Mouse (Mus musculus): ENCODE results near the gene Ost4. TPM values are rescaled to one million over a fixed set of nuclear protein-coding genes. Genes with fewer than 3 reads are reported as not detected.

The Ost4 gene
- total and polyA plus RNA-seq, 3 experiments: 220 to 478 (median 321) TPM

GRCm38 (mm10) chr5:30930121-30930520 lies 22.5 kb upstream of the Ost4 start:
- no peaks in the 10 kb centered on the region for H3K27me3 ChIP-seq (ENCODE audit: control insufficient read depth in 1 of 2, insufficient read depth in 2 of 2, low read length in 2 of 2)
- no peak overlapping the region for H3K4me3 ChIP-seq (ENCODE audit: control insufficient read depth in 1 of 2, insufficient read depth in 1 of 2, low read depth in 2 of 2, low read length in 2 of 2)
- DNase-seq (ENCODE audit: low read depth, low spot score): peak; percentile 69
- no peaks in the 10 kb centered on the region for H3K4me1 ChIP-seq (ENCODE audit: control insufficient read depth in 1 of 2, insufficient read depth in 2 of 2, low read length in 2 of 2)
- H3K27ac ChIP-seq (ENCODE audit: control insufficient read depth, low read depth, low read length): no peak overlapping the region
- no peak overlapping the region for H3K9ac ChIP-seq (ENCODE audit: control insufficient read depth, low read depth, low read length, poor library complexity, severe bottlenecking)
- no peaks in the 10 kb centered on the region for H3K36me3 ChIP-seq (ENCODE audit: control insufficient read depth in 1 of 2, insufficient read depth in 2 of 2, low read length in 2 of 2)
- TF ChIP-seq ZC3H11A (IDR thresholded peaks at IDR 0.05; ENCODE audit: low read depth, low read length) (peak; percentile 34; the same call in 1 of the 2 replicates), GABPA (IDR thresholded peaks at IDR 0.05; ENCODE audit: low read depth, low read length) (no peak), TCF12 (IDR thresholded peaks at IDR 0.05; ENCODE audit: low read depth, low read length) (no peak), BHLHE40 (IDR thresholded peaks at IDR 0.05; ENCODE audit: borderline replicate concordance, low read depth, low read length) (no peak), ZMIZ1 (IDR thresholded peaks at IDR 0.05; ENCODE audit: low read depth, low read length) (no peak), MAZ (IDR thresholded peaks at IDR 0.05; ENCODE audit: low read depth, low read length) (no peak), MEF2A (IDR thresholded peaks at IDR 0.05; ENCODE audit: extremely low read depth, insufficient replicate concordance, low read depth, low read length, poor library complexity, severe bottlenecking) (no peak), GATA1 (IDR thresholded peaks at IDR 0.05; ENCODE audit: low read depth, low read length) (no peak), POLR2AphosphoS2 (IDR thresholded peaks at IDR 0.05; ENCODE audit: low read length) (no peak), ELF1 (IDR thresholded peaks at IDR 0.05; ENCODE audit: low read depth, low read length) (no peak), UBTF (IDR thresholded peaks at IDR 0.05; ENCODE audit: borderline replicate concordance, insufficient read depth, low read depth, low read length) (no peak), RCOR1 (IDR thresholded peaks at IDR 0.05; ENCODE audit: low read depth, low read length) (no peak), ZKSCAN1 (IDR thresholded peaks at IDR 0.05; ENCODE audit: low read depth, low read length) (no peak), MYB (IDR thresholded peaks at IDR 0.05; ENCODE audit: low read depth, low read length) (no peak), NELFE (IDR thresholded peaks at IDR 0.05; ENCODE audit: low read depth, low read length) (no peak), MYC (IDR thresholded peaks at IDR 0.05; ENCODE audit: low read depth, low read length) (no peak), MAFK (IDR thresholded peaks at IDR 0.05; ENCODE audit: borderline replicate concordance, low read depth, low read length) (no peak), CHD2 (IDR thresholded peaks at IDR 0.05; ENCODE audit: low read length) (no peak), TBP (IDR thresholded peaks at IDR 0.05; ENCODE audit: low read depth, low read length) (no peak), EP300 (IDR thresholded peaks at IDR 0.05; ENCODE audit: low read depth in 1 of 2, low read length in 2 of 2) (no peak), MXI1 (IDR thresholded peaks at IDR 0.05; ENCODE audit: low read depth, low read length) (no peak), NRF1 (IDR thresholded peaks at IDR 0.05; ENCODE audit: insufficient read depth, low read depth, low read length, poor library complexity, severe bottlenecking) (no peak), SIN3A (IDR thresholded peaks at IDR 0.05; ENCODE audit: low read length) (no peak), SMC3 (IDR thresholded peaks at IDR 0.05; ENCODE audit: low read depth, low read length) (peak; percentile 72), JUND (IDR thresholded peaks at IDR 0.05; ENCODE audit: low read depth, low read length) (no peak), MAX (IDR thresholded peaks at IDR 0.05; ENCODE audit: low read length) (no peak), CTCF (IDR thresholded peaks at IDR 0.05 in 2 of 3, conservative IDR thresholded peaks at IDR 0.05 in 1 of 3; ENCODE audit: control insufficient read depth in 1 of 3, insufficient read depth in 1 of 3, low read depth in 2 of 3, low read length in 3 of 3, poor library complexity in 1 of 3, severe bottlenecking in 1 of 3) (peak; percentile 70 to 84 (median 75)), KAT2A (conservative IDR thresholded peaks at IDR 0.05; ENCODE audit: low read depth, low read length) (no peak), ZNF384 (IDR thresholded peaks at IDR 0.05; ENCODE audit: low read depth, low read length) (no peak), RAD21 (IDR thresholded peaks at IDR 0.05; ENCODE audit: low read depth, low read length) (peak; percentile 74), HCFC1 (IDR thresholded peaks at IDR 0.05; ENCODE audit: low read depth, low read length) (no peak), USF2 (IDR thresholded peaks at IDR 0.05; ENCODE audit: borderline replicate concordance in 1 of 2, insufficient read depth in 1 of 2, low read depth in 1 of 2, low read length in 2 of 2) (no peak)
- no peaks in the 10 kb centered on the region for H3K79me2 ChIP-seq (ENCODE audit: control insufficient read depth, insufficient read depth, low read length, poor library complexity)
- H3K9me3 ChIP-seq (replicated peaks; ENCODE audit: insufficient read depth, low read length): no peaks in the 10 kb centered on the region
